Mouse (Mus musculus) thymus, postnatal 25 days (tissue): ENCODE results near the gene Fezf2.

Experiments used
- DNase-seq: peaks from one replicate; pipeline ENCODE4 v3.0.0; 2022

Fezf2 gene

GRCm38 (mm10) chr14:12348089-12348488, at the start of gene Fezf2:
Gene Fezf2, minus strand, starts transcription at chr14:12348189.
- no peak for DNase-seq

DNA sequence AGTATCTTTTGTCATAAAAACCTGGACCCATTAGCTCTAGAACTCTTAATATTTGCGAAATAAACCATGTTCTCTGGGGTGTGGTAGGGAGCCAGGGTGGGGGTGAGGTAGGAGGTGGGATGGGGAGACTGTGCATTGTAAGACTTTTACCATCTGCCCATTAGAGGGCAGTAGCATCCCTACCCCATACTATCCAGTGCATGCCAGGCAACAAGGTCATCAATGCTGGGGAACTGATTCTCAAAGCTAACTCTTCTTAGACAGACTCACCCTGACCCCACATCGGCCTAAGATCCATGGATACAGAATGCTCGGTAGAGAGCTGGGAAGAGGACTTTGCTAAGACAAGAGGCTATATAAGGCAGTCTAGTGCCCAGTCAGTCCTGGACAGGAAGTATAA, 49.6 kb upstream of the Fezf2 start:
- no peak for DNase-seq

- DNase-seq: no peak
Measured at GRCm38 (mm10) chr14:12394318-12394717, 46.3 kb upstream of the Fezf2 start.

- no peak for DNase-seq
Measured at GRCm38 (mm10) chr14:12393271-12393861, 45.4 kb upstream of the Fezf2 start.

DNA sequence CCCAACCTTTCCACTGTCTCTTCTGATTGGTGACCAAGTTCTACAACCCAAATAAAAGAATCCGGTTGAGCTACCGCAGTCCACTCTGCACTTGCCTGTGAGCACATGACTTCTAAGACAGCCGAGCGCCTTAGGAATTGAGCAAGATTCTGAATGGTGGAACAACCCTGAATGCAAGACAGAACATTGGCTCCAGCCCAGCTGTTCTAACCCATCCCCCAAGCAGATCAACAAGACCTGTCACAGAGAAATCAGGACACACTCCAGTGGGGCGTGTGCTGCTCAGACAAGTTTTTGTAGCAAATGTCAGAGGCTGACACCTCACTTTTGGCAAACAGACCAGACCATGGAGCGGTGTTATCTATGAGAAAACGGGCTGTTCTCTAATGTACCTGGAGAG, 43.2 kb upstream of the Fezf2 start:
- DNase-seq: no peak

DNA sequence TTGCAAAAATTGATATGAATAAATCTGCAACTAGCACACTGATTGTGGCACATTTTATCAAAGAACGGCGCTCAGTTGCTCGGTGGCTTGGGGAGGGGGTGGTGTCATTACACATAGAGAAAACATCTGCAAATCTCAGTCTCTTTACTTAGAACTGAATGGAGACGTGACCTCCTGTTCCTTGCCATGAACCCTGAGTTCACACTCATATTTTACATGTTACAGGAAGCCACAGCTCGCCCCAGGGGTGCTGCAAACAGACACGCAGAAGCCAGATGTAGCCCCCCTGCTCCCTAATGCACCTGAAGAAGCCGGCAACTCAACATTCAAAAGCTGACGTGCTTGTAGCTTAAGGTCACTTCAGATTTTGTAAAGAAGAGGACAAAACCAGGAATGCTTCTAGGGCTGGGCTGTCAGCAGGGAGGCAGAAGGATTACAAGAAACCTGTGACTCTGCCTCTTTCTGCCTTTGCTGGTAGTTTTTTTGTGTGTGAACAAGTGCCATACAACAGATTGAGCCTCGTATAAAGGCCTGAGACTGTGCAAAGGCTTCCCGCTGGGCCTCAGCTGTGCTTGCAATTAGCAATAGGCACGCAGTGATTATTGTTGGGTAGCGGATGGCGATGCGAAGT, 40.9 kb upstream of the Fezf2 start:
- DNase-seq: no peak

GRCm38 (mm10) chr14:12388192-12388795, 40.3 kb upstream of the Fezf2 start:
- no peak for DNase-seq

DNA sequence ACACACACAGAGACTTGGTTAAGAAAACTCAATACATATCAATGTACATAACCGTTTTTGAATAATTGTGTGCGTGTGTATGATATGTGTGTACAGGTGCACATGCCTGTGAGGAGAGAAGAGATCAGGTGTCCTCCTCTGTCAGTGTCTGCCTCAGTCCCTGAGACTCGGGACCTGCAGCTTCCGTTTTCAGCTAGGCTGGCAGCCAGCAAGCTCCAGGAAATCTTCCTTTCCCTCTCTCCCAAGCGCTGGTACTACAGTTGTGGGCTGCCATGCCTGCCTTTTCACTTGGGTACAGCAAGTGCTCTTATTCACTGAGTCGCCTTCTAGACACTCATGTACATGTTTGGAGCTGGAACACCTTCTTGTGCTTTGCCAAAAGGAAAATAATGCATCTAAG, 39.2 kb upstream of the Fezf2 start:
- no peak for DNase-seq

- no peak for DNase-seq
Measured at GRCm38 (mm10) chr14:12377883-12378282, 29.9 kb upstream of the Fezf2 start.

DNA sequence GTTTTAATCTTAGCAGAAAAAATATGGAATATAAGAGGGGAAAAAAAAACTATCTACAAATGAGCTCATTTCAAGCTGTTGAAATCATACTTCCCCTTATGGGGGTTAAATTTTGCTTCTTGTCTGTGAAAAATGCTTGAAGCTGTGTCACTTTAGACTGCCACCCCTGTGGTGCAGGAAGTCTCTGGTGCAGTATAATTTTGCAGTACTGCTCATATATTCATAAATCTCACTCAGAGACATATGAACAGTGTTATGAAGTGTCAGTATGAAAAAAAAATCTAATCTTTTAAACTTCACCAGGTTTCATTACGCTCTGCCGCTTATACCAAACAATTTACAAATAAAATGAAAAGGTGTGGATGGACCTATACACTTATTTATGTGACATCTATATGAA, 29.3 kb upstream of the Fezf2 start:
- no peak for DNase-seq

DNA sequence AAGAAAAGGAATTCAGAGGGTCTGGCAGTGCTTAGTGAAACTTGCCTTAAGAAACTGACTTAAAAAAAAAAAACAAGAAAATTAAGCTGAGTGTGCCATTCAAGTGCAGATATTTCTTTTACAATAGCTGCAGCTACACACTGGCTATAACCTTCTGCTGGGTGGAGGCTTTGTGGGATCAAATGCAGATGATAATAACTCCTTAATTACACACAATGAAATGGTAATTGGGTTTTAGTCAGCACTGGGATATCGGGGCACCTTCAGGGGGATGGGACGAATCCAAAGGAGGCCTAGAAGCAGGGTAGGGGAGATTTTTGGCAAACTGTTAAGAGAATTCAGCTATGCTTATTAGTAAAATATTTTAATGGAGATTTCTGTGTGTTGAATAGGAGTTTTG, 27.5 kb upstream of the Fezf2 start:
- no peak for DNase-seq

- DNase-seq: no peak
Measured at GRCm38 (mm10) chr14:12350271-12350916, 2.4 kb upstream of the Fezf2 start.

GRCm38 (mm10) chr14:12349334-12350090, 1.5 kb upstream of the Fezf2 start:
- no peak for DNase-seq

DNA sequence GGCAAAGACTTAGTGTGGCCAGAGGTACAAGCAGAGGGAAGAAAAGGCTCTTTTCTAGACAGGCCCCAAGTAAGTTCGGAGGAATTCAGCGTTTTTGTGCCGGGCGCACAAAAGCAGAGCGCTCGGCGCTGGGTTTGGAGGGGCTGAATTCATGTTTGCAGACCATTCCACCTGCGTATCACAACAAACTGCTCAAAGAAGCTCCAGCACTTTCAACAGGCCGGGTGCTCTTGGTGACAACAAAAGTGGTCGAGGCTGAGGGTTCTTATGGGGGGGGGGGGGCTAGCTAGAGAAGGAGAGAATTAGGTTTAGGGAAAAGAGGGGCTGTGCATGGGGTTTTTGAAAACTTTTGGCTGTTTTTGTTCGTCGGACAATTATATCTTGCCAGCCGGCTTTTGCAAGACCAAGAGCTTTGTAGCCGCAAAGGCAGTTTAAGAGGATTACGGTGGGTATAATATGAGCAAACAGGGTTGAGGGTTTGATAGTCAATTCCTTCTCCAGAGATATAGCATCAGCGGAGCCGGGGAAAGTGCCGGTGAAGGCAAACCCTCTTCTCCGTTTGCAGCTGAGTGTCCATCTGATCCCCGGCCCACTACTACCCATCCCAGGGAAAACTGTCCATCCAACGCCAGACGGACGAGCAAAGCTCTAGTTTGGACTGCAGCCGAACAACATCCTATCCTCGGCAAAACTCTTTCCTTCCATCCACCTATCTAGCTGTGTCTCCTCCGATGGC, 956 bp downstream of the Fezf2 start:
- DNase-seq: no peak

DNA sequence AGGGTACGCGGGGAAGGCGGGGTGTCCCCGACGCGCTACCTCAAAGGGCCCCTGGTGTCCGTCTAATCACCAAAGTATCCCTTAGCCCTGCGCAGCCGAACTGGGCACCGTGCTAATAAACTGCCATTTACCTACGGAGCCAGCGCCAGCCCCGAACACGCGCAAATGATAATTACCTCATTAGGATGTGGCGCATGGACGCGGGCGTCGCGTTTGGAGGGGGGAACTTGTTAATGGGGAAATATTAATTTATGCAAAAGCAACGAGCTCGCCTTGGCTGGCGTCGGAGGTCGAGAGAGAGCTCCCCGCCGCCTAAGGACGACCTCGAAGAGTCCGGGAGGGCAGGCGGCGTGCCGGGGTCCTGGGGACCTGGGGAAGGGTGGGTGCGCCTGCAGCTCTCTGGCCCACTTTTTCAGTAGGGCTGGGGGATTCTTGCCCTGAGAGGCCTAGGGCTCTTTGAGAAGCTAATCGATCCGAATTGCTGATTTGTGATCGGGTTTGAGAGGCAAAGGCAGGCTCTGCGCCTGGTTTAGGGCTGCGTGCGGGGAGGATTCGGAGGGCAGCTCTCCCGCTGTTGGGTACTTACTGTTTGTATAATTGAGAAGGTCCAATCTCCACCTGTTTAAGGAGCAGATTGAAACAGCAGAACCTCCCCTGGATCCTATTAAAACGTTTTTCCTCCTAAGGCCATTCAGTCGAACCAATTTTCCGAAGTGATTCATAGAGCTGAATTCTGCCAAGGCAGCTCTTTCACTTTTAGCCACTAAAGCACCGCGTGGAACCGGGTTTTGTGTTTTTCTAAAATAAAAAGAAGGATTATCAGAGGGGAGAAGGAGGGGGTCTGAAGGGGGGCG, 1.8 kb downstream of the Fezf2 start:
- DNase-seq: no peak

DNA sequence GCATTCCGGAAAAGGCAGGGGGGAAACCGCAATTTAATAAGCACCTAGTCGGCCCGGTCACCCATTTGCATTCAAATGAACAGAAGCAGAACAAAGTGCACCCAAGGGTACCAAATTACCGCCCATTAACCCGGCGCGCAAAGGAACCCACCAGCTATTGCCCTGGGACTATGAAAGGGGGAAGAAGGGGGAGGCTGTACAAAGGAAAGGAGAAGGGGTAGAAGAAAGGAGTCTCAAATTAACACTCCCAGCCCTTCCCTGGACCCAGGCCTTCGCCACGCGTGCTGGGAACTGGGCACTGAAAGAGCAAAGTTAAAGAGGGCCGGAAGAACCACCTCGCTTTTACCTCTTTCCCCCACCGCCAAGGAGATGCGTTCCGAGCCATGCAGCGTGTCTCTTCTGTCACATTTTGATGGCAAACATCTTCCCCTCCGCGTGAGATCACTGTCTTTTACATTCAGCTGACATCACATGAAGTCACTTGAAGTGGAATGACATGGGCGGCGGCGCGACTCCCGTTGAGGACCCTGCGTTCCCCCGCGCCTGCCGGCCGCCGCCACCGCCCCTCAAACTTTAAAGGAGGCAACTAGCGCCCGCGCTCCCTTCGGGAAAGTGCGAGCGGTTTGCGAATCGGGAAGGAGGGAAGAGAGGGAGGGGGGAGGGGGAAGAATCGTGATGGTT, 2.6 kb downstream of the Fezf2 start:
- DNase-seq: no peak

DNA sequence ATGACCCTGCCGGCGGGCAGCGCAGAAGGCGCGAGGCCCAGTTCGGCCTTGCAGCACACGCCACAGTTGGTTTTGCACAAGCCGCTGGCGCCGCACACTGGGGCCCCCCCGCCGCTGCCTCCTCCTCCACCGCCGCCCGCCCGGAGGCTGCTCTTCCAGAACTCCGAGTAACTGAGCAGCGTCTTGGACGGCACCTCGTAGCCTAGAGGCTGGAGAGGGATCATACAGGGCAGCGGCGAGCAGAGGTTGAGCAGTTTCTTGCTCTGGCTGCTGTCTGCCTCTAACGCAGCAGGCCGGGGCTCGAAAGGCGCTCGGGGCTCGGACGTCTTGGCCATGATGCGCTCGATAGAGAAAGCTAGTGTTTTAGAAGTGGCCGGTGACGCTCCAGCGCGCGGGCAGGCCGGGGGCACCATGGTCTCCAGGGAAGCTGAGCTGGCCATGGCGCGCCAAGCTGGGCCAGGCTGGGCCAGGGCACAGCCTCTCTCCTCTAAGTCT, 3.2 kb downstream of the Fezf2 start:
- DNase-seq: no peak

- no peak for DNase-seq
Measured at GRCm38 (mm10) chr14:12344061-12344745, 3.8 kb downstream of the Fezf2 start.

- DNase-seq: no peak
Measured at GRCm38 (mm10) chr14:12343451-12343941, 4.5 kb downstream of the Fezf2 start.
